Mouse (Mus musculus): ENCODE measurements around the gene Arhgef3. TPM values are rescaled to one million over a fixed set of nuclear protein-coding genes. Genes with fewer than 3 reads are reported as not detected.

Arhgef3 gene
- total and polyA plus RNA-seq, 3 experiments: 6.7 to 15.2 (median 11.9) TPM

DNA sequence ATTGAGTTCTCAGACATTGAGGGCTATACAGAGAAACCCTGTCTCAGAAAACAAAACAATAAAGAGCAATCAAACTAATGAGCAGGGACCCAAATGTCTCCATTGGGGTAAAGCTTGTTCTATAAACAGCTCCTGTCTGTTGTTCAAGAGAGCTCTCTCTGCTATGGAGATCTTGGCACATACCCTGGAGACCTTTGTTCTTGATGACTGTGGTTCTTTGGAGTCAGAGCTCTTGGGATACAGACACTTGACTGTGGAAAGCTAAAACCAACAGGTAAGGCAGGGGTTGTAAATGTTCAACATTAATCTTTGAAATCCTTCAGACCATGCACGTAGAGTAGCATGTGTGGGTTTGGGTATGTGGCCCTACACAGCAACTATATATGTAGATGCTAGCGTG is 55.7 kb downstream of the Arhgef3 start:
- no peak overlapping the region for H3K4me3 ChIP-seq (ENCODE audit: low read depth, low read length)
- H3K36me3 ChIP-seq (replicated peaks): no peaks in the 10 kb centered on the region
- no peak for ATAC-seq (ENCODE audit: extremely low read depth, insufficient number of reproducible peaks, low FRiP score, poor library complexity, severe bottlenecking)
- no peak for TF ChIP-seq GATA1 (IDR thresholded peaks at IDR 0.05; ENCODE audit: borderline replicate concordance, low read length)
- no peak for TF ChIP-seq CTCF (IDR thresholded peaks at IDR 0.05; ENCODE audit: low read depth, low read length)
- TF ChIP-seq GATA2 (IDR thresholded peaks at IDR 0.05; ENCODE audit: borderline replicate concordance, low read depth, low read length): no peak
- no peak for TF ChIP-seq POLR2AphosphoS5 (IDR thresholded peaks at IDR 0.05; ENCODE audit: insufficient replicate concordance, low read depth, low read length)
- TF ChIP-seq TAL1 (conservative IDR thresholded peaks at IDR 0.05; ENCODE audit: low read depth, low read length): no peak
- DNase-seq (ENCODE audit: low spot score): no peak
- H3K4me1 ChIP-seq (ENCODE audit: insufficient read depth, low read depth, low read length): no peaks in the 10 kb centered on the region
- H3K27me3 ChIP-seq (ENCODE audit: insufficient read depth, low read length): peaks cover 2% of the 10 kb centered on the region; the same call in 1 of the 2 replicates
- no peaks in the 10 kb centered on the region for H3K9me3 ChIP-seq (replicated peaks)

DNA sequence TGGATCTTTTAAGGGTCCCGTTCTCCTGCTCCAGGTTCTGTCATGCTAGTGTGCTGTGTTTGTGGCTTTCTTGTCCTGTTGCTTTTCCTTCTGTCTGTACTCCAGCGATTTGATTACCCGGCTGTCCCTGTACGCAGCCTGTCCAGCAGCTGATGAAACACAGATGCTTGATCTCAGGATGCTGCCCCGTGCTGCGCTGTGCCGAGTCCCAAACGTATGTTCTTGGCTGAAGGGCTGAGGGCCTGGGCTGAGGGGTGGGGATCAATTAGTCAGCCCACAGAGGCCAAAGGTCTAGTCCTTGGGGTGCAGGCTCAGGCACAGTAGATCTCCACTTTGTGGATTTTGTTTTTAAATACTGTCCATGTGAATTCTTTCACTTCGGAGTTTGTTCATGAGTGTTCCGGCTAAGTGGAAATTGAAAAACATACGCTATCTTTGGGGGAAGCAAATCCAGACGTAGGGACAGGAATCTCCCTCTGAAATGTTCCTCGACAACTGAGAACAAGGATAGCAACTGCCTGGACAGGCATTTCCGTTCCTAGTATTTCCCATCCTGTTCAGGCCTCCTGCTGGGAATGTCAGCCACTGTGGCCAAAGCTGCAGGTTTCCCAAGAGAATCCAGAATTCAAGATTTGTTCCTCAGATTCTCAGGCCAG is 56.6 kb downstream of the Arhgef3 start:
- Histone ChIP-seq H3K36me3 (replicated peaks) (no peaks in the 10 kb centered on the region), H3K4me1 (ENCODE audit: insufficient read depth, low read depth, low read length) (no peaks in the 10 kb centered on the region), H3K9me3 (replicated peaks) (no peaks in the 10 kb centered on the region), H3K27me3 (ENCODE audit: insufficient read depth, low read length) (0 out of 2 replicates have a peak, but pooled peaks cover 2% of the 10 kb centered on the region), H3K4me3 (ENCODE audit: low read depth, low read length) (no peak overlapping the region)
- ATAC-seq (ENCODE audit: extremely low read depth, insufficient number of reproducible peaks, low FRiP score, poor library complexity, severe bottlenecking) (no peak), DNase-seq (ENCODE audit: low spot score) (no peak)
- TF ChIP-seq TAL1 (conservative IDR thresholded peaks at IDR 0.05; ENCODE audit: low read depth, low read length): no peak

DNA sequence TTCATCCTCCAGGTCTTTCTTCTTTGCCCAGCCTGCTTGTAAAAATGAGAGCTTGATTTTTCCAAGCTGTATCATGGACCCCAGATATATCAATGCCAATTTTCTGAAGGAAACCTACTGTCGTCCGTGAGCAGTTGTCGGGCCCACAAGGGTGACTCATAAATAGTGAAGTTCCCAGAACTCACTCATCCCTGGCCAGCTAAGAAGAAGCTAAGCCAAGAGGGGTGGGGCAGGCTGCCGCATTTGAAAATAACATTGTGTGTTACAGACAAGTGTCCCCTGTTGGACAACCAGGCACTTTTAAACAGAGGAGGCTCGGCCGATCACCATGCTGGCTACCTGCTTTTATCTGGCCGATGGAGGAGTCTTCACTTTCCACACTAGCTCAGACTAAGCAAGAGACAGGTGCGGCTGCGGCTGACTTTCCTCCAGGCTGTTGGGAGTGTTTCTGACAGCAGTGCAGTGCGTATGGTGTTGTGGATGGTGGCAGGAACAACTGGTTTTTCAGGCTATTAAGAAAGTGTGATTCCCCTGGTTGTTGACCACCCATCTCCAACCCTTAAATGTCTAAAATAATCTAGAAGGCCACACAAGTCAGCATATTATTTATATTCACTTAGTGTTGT is 58.6 kb downstream of the Arhgef3 start:
- ATAC-seq (ENCODE audit: extremely low read depth, insufficient number of reproducible peaks, low FRiP score, poor library complexity, severe bottlenecking) (no peak), DNase-seq (ENCODE audit: low spot score) (no peak)
- H3K4me1 ChIP-seq (ENCODE audit: insufficient read depth, low read depth, low read length): no peaks in the 10 kb centered on the region
- H3K27me3 ChIP-seq (ENCODE audit: insufficient read depth, low read length): no peaks in the 10 kb centered on the region
- TF ChIP-seq POLR2AphosphoS5 (IDR thresholded peaks at IDR 0.05; ENCODE audit: insufficient replicate concordance, low read depth, low read length) (no peak), CTCF (IDR thresholded peaks at IDR 0.05; ENCODE audit: low read depth, low read length) (no peak), GATA2 (IDR thresholded peaks at IDR 0.05; ENCODE audit: borderline replicate concordance, low read depth, low read length) (no peak), TAL1 (conservative IDR thresholded peaks at IDR 0.05; ENCODE audit: low read depth, low read length) (no peak), GATA1 (IDR thresholded peaks at IDR 0.05; ENCODE audit: borderline replicate concordance, low read length) (no peak)
- H3K9me3 ChIP-seq (replicated peaks): no peaks in the 10 kb centered on the region
- no peaks in the 10 kb centered on the region for H3K36me3 ChIP-seq (replicated peaks)
- no peak overlapping the region for H3K4me3 ChIP-seq (ENCODE audit: low read depth, low read length)

DNA sequence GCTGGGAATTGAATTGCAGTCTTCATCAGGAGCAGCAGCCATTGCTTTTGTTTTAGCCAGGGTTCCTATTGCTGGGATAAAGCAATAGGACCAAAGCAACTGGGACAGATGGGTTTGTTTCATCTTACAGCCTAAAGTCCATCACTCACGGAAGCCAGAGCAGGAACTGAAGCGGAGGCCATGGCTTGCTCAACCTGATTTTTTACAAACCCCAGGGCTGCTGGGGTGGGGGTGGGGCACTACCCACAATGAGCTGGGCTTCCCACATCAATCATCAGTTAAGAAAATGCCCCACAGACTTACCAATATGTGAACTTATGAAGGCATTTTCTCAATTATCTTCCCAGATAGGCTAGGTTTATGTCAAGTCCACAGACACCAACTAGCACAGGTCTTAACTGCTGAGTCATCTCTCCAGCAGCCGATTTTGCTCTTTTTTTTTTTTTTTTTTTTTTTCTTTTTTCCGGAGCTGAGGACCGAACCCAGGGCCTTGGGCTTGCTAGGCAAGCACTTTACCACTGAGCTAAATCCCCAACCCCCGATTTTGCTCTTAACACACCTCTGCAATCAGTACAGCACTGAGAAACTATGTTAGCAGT is 59.6 kb downstream of the Arhgef3 start:
- DNase-seq (ENCODE audit: low spot score) (no peak), ATAC-seq (ENCODE audit: extremely low read depth, insufficient number of reproducible peaks, low FRiP score, poor library complexity, severe bottlenecking) (no peak)
- no peaks in the 10 kb centered on the region for H3K36me3 ChIP-seq (replicated peaks)
- no peak for TF ChIP-seq GATA1 (IDR thresholded peaks at IDR 0.05; ENCODE audit: borderline replicate concordance, low read length)
- TF ChIP-seq CTCF (IDR thresholded peaks at IDR 0.05; ENCODE audit: low read depth, low read length): no peak
- no peak for TF ChIP-seq GATA2 (IDR thresholded peaks at IDR 0.05; ENCODE audit: borderline replicate concordance, low read depth, low read length)
- TF ChIP-seq POLR2AphosphoS5 (IDR thresholded peaks at IDR 0.05; ENCODE audit: insufficient replicate concordance, low read depth, low read length): no peak
- TF ChIP-seq TAL1 (conservative IDR thresholded peaks at IDR 0.05; ENCODE audit: low read depth, low read length): no peak
- no peaks in the 10 kb centered on the region for H3K4me1 ChIP-seq (ENCODE audit: insufficient read depth, low read depth, low read length)
- no peaks in the 10 kb centered on the region for H3K9me3 ChIP-seq (replicated peaks)
- H3K4me3 ChIP-seq (ENCODE audit: low read depth, low read length): no peak overlapping the region
- H3K27me3 ChIP-seq (ENCODE audit: insufficient read depth, low read length): no peaks in the 10 kb centered on the region

DNA sequence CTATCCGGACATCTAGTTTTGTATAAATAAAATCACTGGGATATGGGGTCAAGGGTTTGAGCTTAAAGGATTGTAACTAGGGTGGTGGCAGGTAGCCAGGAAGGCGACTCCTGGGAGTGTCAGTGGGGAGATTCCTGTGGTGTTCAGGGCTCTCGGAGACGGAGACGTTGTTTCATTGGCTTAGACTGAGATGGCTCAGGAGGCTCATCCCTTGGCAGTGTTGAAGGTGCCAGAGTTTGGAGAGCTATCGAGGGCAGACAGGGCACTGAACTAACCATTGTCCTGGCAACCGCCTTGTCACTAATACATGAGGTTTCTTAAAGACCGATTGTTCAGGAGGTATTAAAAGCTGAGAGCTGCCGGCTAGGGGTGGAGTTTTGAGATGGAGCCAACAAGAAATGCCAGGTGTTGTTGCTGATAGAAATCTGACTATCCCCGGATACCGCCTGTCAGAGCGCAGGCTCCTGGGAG is 60.2 kb downstream of the Arhgef3 start:
- Histone ChIP-seq H3K9me3 (replicated peaks) (no peaks in the 10 kb centered on the region), H3K27me3 (ENCODE audit: insufficient read depth, low read length) (no peaks in the 10 kb centered on the region), H3K4me1 (ENCODE audit: insufficient read depth, low read depth, low read length) (no peaks in the 10 kb centered on the region), H3K4me3 (ENCODE audit: low read depth, low read length) (no peak overlapping the region), H3K36me3 (replicated peaks) (no peaks in the 10 kb centered on the region)
- ATAC-seq (ENCODE audit: extremely low read depth, insufficient number of reproducible peaks, low FRiP score, poor library complexity, severe bottlenecking) (no peak), DNase-seq (ENCODE audit: low spot score) (no peak)
- TF ChIP-seq GATA1 (IDR thresholded peaks at IDR 0.05; ENCODE audit: borderline replicate concordance, low read length): no peak
- TF ChIP-seq TAL1 (conservative IDR thresholded peaks at IDR 0.05; ENCODE audit: low read depth, low read length): no peak
- TF ChIP-seq POLR2AphosphoS5 (IDR thresholded peaks at IDR 0.05; ENCODE audit: insufficient replicate concordance, low read depth, low read length): no peak
- TF ChIP-seq CTCF (IDR thresholded peaks at IDR 0.05; ENCODE audit: low read depth, low read length): no peak
- TF ChIP-seq GATA2 (IDR thresholded peaks at IDR 0.05; ENCODE audit: borderline replicate concordance, low read depth, low read length): no peak

DNA sequence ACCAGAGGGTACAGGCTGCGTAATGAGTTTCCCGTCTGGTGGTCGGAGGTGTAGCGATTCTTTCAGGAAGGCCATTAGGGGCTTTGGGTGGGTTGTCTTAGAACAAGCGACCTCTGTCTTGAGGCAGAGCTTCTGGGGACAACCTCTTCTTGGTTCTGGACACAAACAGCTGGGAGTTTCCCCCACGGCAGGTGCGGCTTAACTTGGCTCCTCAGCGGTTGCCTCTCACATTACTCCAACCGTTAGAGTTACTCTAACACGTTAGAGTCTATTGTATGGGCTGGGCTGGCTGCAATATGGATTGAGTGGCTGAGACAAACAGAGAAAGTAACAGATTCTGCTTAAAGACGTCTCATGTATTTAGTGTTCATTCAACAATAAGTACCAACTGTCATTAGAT is 60.6 kb downstream of the Arhgef3 start:
- no peak for TF ChIP-seq CTCF (IDR thresholded peaks at IDR 0.05; ENCODE audit: low read depth, low read length)
- TF ChIP-seq GATA2 (IDR thresholded peaks at IDR 0.05; ENCODE audit: borderline replicate concordance, low read depth, low read length): no peak
- no peak for TF ChIP-seq TAL1 (conservative IDR thresholded peaks at IDR 0.05; ENCODE audit: low read depth, low read length)
- no peak for TF ChIP-seq POLR2AphosphoS5 (IDR thresholded peaks at IDR 0.05; ENCODE audit: insufficient replicate concordance, low read depth, low read length)
- TF ChIP-seq GATA1 (IDR thresholded peaks at IDR 0.05; ENCODE audit: borderline replicate concordance, low read length): no peak
- DNase-seq (ENCODE audit: low spot score): no peak
- H3K4me3 ChIP-seq (ENCODE audit: low read depth, low read length): no peak overlapping the region
- H3K36me3 ChIP-seq (replicated peaks): no peaks in the 10 kb centered on the region
- H3K9me3 ChIP-seq (replicated peaks): no peaks in the 10 kb centered on the region
- H3K4me1 ChIP-seq (ENCODE audit: insufficient read depth, low read depth, low read length): no peaks in the 10 kb centered on the region
- no peak for ATAC-seq (ENCODE audit: extremely low read depth, insufficient number of reproducible peaks, low FRiP score, poor library complexity, severe bottlenecking)
- no peaks in the 10 kb centered on the region for H3K27me3 ChIP-seq (ENCODE audit: insufficient read depth, low read length)

Measured in G1E (cell line).